7 mouse cellular contexts compared by ENCODE assay signal in the genomic region with DNA sequence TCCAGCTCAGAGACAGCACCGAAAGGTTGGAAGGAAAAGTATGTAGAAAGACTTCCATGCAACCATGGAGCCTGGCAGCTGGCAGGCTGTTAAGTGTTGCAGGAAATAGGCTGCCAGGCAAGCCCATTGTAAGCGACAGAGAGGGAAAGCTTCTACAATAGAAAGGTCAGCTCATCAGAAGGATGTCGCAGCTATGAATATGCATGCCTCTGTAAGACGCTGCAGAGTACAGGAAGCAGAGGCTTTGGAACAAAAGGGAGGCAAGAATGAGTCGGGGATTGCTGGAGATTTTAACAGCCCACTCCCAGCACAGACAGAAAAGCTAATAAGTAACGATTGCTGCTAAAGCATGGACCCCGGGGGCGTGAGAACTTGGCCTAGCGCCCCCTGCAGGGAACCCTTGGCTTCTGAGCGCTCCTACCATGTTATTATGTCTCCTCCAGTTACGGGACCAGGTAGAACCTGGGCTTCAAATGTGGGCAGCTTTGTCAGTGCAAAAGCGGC. TPM values are rescaled to one million over a fixed set of nuclear protein-coding genes. Genes with fewer than 3 reads are reported as not detected.
DNase-seq lines count a peak whose midpoint lies in the region; ATAC-seq lines count a peak whose summit lies in the region.

No protein-coding gene starts in this region.

- H3K27ac ChIP-seq in brown adipose tissue, adult 24 weeks (replicated peaks; ENCODE audit: low read depth, low read length) = no peak overlapping the region
- H3K27ac ChIP-seq in lung, embryonic 15.5 days = peak overlapping the region; percentile 54

- intact Hi-C loops in left cerebral cortex, postnatal 4 days (cut with DNase I) = no loop called here

- H3K4me2 ChIP-seq in lung, embryonic 15.5 days = peak overlapping the region; percentile 28

- peak; percentile 45; the same call in 1 of the 2 replicates for ATAC-seq in granulocyte monocyte progenitor cell, adult 5-6 weeks (replicated peaks; ENCODE audit: poor library complexity, severe bottlenecking)
- peak; percentile 27; the same call in 1 of the 2 replicates for ATAC-seq in lung, embryonic 15.5 days (ENCODE audit: borderline replicate concordance, extremely low read depth, low FRiP score, low TSS enrichment)

- WGBS in lung, embryonic 15.5 days = 26% methylated on average over 12 of the region's 12 CpGs

- H3K4me3 ChIP-seq in brown adipose tissue, adult 24 weeks (ENCODE audit: insufficient read depth, low read depth, low read length) = 0 out of 2 replicates have a peak overlapping the region, but pooled peaks have one; percentile 10
- no peak overlapping the region for H3K4me3 ChIP-seq in lung, embryonic 15.5 days

- peaks cover 5% of the 10 kb centered on the region; the same call in 1 of the 2 replicates for H3K4me1 ChIP-seq in brown adipose tissue, adult 24 weeks (ENCODE audit: control insufficient read depth, insufficient read depth, insufficient read length, low read length)
- H3K4me1 ChIP-seq in lung, embryonic 15.5 days = peaks cover 16% of the 10 kb centered on the region

- no peak overlapping the region for H3K9ac ChIP-seq in lung, embryonic 15.5 days

- no peaks in the 10 kb centered on the region for H3K27me3 ChIP-seq in lung, embryonic 15.5 days

- H3K36me3 ChIP-seq in lung, embryonic 15.5 days = no peaks in the 10 kb centered on the region

- peak; percentile 45 for DNase-seq in left cerebral cortex, postnatal 4 days
- DNase-seq in left cerebral cortex, adult 9 months (ENCODE audit: low spot score in 2 of 2) = no peak
- peak; percentile 60 for DNase-seq in retina, postnatal 1 day
- DNase-seq in adrenal gland, postnatal 10 days = no peak

- no peaks in the 10 kb centered on the region for H3K9me3 ChIP-seq in lung, embryonic 15.5 days

RNA-seq across cellular contexts. Expression of a gene that starts 23.1 kb away (rescaled TPM):
- total RNA-seq in left cerebral cortex, postnatal 4 days (2021) = 10 to 100 TPM; 37.0 to 41.8 TPM
- 4.7 and 5.1 TPM in 2 replicates for polyA plus RNA-seq in brown adipose tissue, adult 24 weeks (2012; ENCODE audit: insufficient read depth, insufficient read length, missing spikeins)
- 15.0 and 16.2 TPM in 2 replicates for total RNA-seq in granulocyte monocyte progenitor cell, adult 5-6 weeks (2014; fragmentation: Nextera tagmentation)
- total RNA-seq in granulocyte monocyte progenitor cell, adult 5-6 weeks (2017) = 15.7 and 21.8 TPM in 2 replicates
- polyA plus RNA-seq in lung, embryonic 15.5 days (2015; fragmentation: Nextera tagmentation; extraction: Ambion mirVana) = 8.9 and 9.9 TPM in 2 replicates
- 10 to 100 TPM; 17.9 to 22.5 TPM for total RNA-seq in adrenal gland, postnatal 10 days (2021)

RNA-seq across cellular contexts. Expression of a gene that starts 41.2 kb away (rescaled TPM):
- not detected for total RNA-seq in left cerebral cortex, postnatal 4 days (2021)
- polyA plus RNA-seq in brown adipose tissue, adult 24 weeks (2012; ENCODE audit: insufficient read depth, insufficient read length, missing spikeins) = not detected in 2 replicates
- not detected in 2 replicates for total RNA-seq in granulocyte monocyte progenitor cell, adult 5-6 weeks (2014; fragmentation: Nextera tagmentation)
- total RNA-seq in granulocyte monocyte progenitor cell, adult 5-6 weeks (2017) = not detected in 2 replicates
- not detected in 2 replicates for polyA plus RNA-seq in lung, embryonic 15.5 days (2015; fragmentation: Nextera tagmentation; extraction: Ambion mirVana)
- total RNA-seq in adrenal gland, postnatal 10 days (2021) = not detected

Comparison
In these comparisons a context has a peak if more than half of its experiments do, and no peak if none do; other contexts are left out.
1. DNase-seq: peak in left cerebral cortex, postnatal 4 days (single experiment) and retina, postnatal 1 day (single experiment); none in left cerebral cortex, adult 9 months (0 of 2) and adrenal gland, postnatal 10 days (single experiment).